25 mouse cellular contexts compared by ENCODE assay signal in the genomic region with DNA sequence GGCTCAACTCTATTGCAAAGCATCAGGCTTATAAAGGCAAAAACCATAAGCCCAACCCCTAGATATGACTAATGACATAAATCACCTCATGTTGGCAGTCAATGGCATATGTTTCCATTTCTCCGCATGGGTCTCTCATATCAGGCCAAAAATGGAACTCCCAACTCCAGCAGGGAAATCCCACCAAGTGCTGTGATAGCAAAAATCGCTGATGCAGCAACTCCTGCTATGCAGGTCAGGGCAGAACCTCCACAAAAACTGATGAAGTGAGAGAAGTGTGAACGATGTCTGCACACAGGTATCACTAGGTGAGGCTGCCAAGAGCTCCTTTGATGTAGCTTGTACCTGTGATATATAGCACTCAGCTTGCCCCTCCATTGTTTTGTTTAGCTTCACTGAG.
A peak's percentile ranks its signal among the peaks of the same experiment; 100 is the strongest.
DNase-seq lines count a peak whose midpoint lies in the region; ATAC-seq and TF ChIP-seq lines count a peak whose summit lies in the region.
"Had no signal": no experiment of that assay in that cellular context is flagged by ENCODE, and none has a peak within 500 bp of the region (broad histone marks: within the 10 kb centered on the region; RNA-seq: fewer than 3 reads in every experiment).

No protein-coding gene starts in this region.

- TF ChIP-seq CTCF in CH12.LX (conservative IDR thresholded peaks at IDR 0.05 in 1 of 2, IDR thresholded peaks at IDR 0.05 in 1 of 2; ENCODE audit: low read depth in 2 of 2, low read length in 2 of 2), result no peak
- TF ChIP-seq CTCF in midbrain, postnatal 0 days (IDR thresholded peaks at IDR 0.05), result no peak

- in situ Hi-C loops in CH12.LX (cut with MboI; ENCODE audit: low pct_ligation_motif_present, low pct_unique_long_range_greater_than_20kb, low sequenced_read_pairs), result no loop called here
- in situ Hi-C loops in ES-E14 (cut with MboI; ENCODE audit: low sequenced_read_pairs in 2 of 2, unreplicated experiment in 2 of 2), result no loop called here

- H3K79me2 ChIP-seq in CH12.LX (replicated peaks; ENCODE audit: control insufficient read depth, extremely low read depth, insufficient read depth, poor library complexity, severe bottlenecking), result no peaks in the 10 kb centered on the region

- ATAC-seq in midbrain, postnatal 0 days (ENCODE audit: low FRiP score), result no peak
- ATAC-seq in midbrain, embryonic 16.5 days, result no peak
- ATAC-seq: activated CD4-positive, CD25-positive, alpha-beta regulatory T cell, adult 4 months; CD4-positive, CD25-positive, alpha-beta regulatory T cell, adult 4 months; Patski had no signal

- H3K9me3 ChIP-seq in CH12.LX (replicated peaks; ENCODE audit: low read length) (no peaks in the 10 kb centered on the region), ES-E14 (ENCODE audit: control insufficient read depth, insufficient read depth, low read depth, low read length) (no peaks in the 10 kb centered on the region)
- no peaks in the 10 kb centered on the region for H3K9me3 ChIP-seq in midbrain, postnatal 0 days (ENCODE audit: low read length)
- H3K9me3 ChIP-seq in midbrain, embryonic 16.5 days (replicated peaks; ENCODE audit: control insufficient read depth, low read length, poor library complexity, severe bottlenecking), result no peaks in the 10 kb centered on the region
- H3K9me3 ChIP-seq: G1E had no signal

- no peak overlapping the region for H3K4me2 ChIP-seq in CH12.LX (ENCODE audit: insufficient read depth, low read depth, poor library complexity, severe bottlenecking)
- no peak overlapping the region for H3K4me2 ChIP-seq in midbrain, postnatal 0 days (ENCODE audit: low read depth, low read length, poor library complexity, severe bottlenecking)
- no peak overlapping the region for H3K4me2 ChIP-seq in midbrain, embryonic 16.5 days (ENCODE audit: low read length)

- dilution Hi-C loops in CH12.LX (cut with MboI; ENCODE audit: extremely low pct_ligation_motif_present, extremely low pct_unique_long_range_greater_than_20kb, low sequenced_read_pairs), result no loop called here

- TF ChIP-seq RAD21 in CH12.LX (IDR thresholded peaks at IDR 0.05; ENCODE audit: low read depth, low read length), result no peak

- TF ChIP-seq EP300 in CH12.LX (IDR thresholded peaks at IDR 0.05; ENCODE audit: low read length), result no peak

- H3K27me3 ChIP-seq in CH12.LX (replicated peaks), result no peaks in the 10 kb centered on the region
- H3K27me3 ChIP-seq in midbrain, postnatal 0 days (ENCODE audit: insufficient read depth, low read length), result no peaks in the 10 kb centered on the region
- no peaks in the 10 kb centered on the region for H3K27me3 ChIP-seq in midbrain, embryonic 16.5 days (ENCODE audit: control insufficient read depth, insufficient read depth, low read depth, low read length)
- H3K27me3 ChIP-seq: Patski had no signal

- H3K9ac ChIP-seq in CH12.LX (ENCODE audit: insufficient read depth, low read depth) (no peak overlapping the region), ES-E14 (ENCODE audit: insufficient read depth, low read depth, low read length, poor library complexity, severe bottlenecking) (no peak overlapping the region)
- H3K9ac ChIP-seq in midbrain, postnatal 0 days (replicated peaks; ENCODE audit: low read length, poor library complexity, severe bottlenecking), result no peak overlapping the region
- H3K9ac ChIP-seq in midbrain, embryonic 16.5 days (ENCODE audit: low read depth, low read length), result no peak overlapping the region

- H3K4me3 ChIP-seq in CH12.LX (replicated peaks in 1 of 3; ENCODE audit: low read depth in 2 of 3, low read length in 2 of 3, poor library complexity in 1 of 3) (no peak overlapping the region), ES-E14 (ENCODE audit: insufficient read depth in 1 of 2, low read depth in 1 of 2, low read length in 2 of 2, poor library complexity in 1 of 2, severe bottlenecking in 1 of 2) (no peak overlapping the region)
- H3K4me3 ChIP-seq in midbrain, postnatal 0 days (ENCODE audit: low read depth, low read length), result no peak overlapping the region
- H3K4me3 ChIP-seq in midbrain, embryonic 16.5 days (ENCODE audit: low read depth, low read length), result no peak overlapping the region

- H3K27ac ChIP-seq in CH12.LX (ENCODE audit: insufficient read depth, low read depth) (no peak overlapping the region), ES-E14 (ENCODE audit: insufficient read depth, low read depth, low read length, poor library complexity, severe bottlenecking) (no peak overlapping the region)
- H3K27ac ChIP-seq in midbrain, postnatal 0 days (ENCODE audit: low read depth, low read length), result no peak overlapping the region
- no peak overlapping the region for H3K27ac ChIP-seq in midbrain, embryonic 16.5 days (ENCODE audit: low read length)

- TF ChIP-seq POLR2A in CH12.LX (IDR thresholded peaks at IDR 0.05; ENCODE audit: low read depth, low read length), result no peak

- 87% methylated on average over 3 of the region's 3 CpGs for WGBS in midbrain, postnatal 0 days
- WGBS in midbrain, embryonic 16.5 days, result 88% methylated on average over 3 of the region's 3 CpGs

- H3K36me3 ChIP-seq in CH12.LX (replicated peaks in 1 of 2; ENCODE audit: control insufficient read depth in 1 of 2, insufficient read depth in 1 of 2, low read length in 1 of 2) (no peaks in the 10 kb centered on the region), ES-E14 (ENCODE audit: control insufficient read depth, insufficient read depth, low read length, poor library complexity, severe bottlenecking) (no peaks in the 10 kb centered on the region)
- H3K36me3 ChIP-seq in midbrain, postnatal 0 days (ENCODE audit: insufficient read depth, low read length), result no peaks in the 10 kb centered on the region
- no peaks in the 10 kb centered on the region for H3K36me3 ChIP-seq in midbrain, embryonic 16.5 days (ENCODE audit: control insufficient read depth, insufficient read depth, low read length)
- H3K36me3 ChIP-seq: G1E had no signal

- DNase-seq in 3T3-L1 (ENCODE audit: low read depth, low spot score) (peak; percentile 53), CH12.LX (ENCODE audit: extremely low read depth) (no peak), ES-E14 (ENCODE audit: low read depth, low spot score) (no peak), NIH3T3 (ENCODE audit: low read depth) (peak; percentile 7)
- DNase-seq in layer of hippocampus, adult 11-12 months (ENCODE audit: low spot score), result no peak
- no peak for DNase-seq in midbrain, postnatal 0 days (ENCODE audit: low spot score)
- DNase-seq in right cerebral cortex, adult 2 months (ENCODE audit: low spot score in 2 of 2), result no peak
- DNase-seq: adrenal gland, adult 2 months; adrenal gland, adult 8-10 months; adrenal gland, postnatal 10 days; adrenal gland, postnatal 14 days; adrenal gland, postnatal 25 days; adrenal gland, postnatal 36 days; B cell, adult 2 months; cerebellum, adult 11 months; cerebellum, adult 11-12 months; cerebellum, adult 18-20 months; cerebellum, adult 2 months; cerebellum, adult 8-10 months; cerebellum, adult 9-10 months had no signal

- H3K4me1 ChIP-seq in CH12.LX (ENCODE audit: control insufficient read depth in 1 of 2, insufficient read depth in 2 of 2) (peaks cover 0 to 2% of the 10 kb centered on the region in 2 experiments; a peak in 1 of 4 replicates), ES-E14 (ENCODE audit: control insufficient read depth in 2 of 2, insufficient read depth in 2 of 2, low read length in 2 of 2, poor library complexity in 1 of 2) (no peaks in the 10 kb centered on the region)
- no peaks in the 10 kb centered on the region for H3K4me1 ChIP-seq in midbrain, postnatal 0 days (ENCODE audit: insufficient read depth, low read length)
- no peaks in the 10 kb centered on the region for H3K4me1 ChIP-seq in midbrain, embryonic 16.5 days (ENCODE audit: control insufficient read depth, insufficient read depth, low read length)

TF ChIP-seq in CH12.LX, 34 proteins besides CTCF, POLR2A, EP300 and RAD21:
- no peak for TF ChIP-seq BHLHE40 (IDR thresholded peaks at IDR 0.05; ENCODE audit: low read depth, low read length)
- TF ChIP-seq MAX (IDR thresholded peaks at IDR 0.05; ENCODE audit: low read length), result no peak
- TF ChIP-seq MAFK (IDR thresholded peaks at IDR 0.05; ENCODE audit: insufficient replicate concordance, low read length), result peak; percentile 83; the same call in 1 of the 2 replicates

TF ChIP-seq in ES-E14, 5 proteins besides CTCF, POLR2A, EP300 and RAD21:
- TF ChIP-seq MAFK (IDR thresholded peaks at IDR 0.05; ENCODE audit: insufficient read depth, low read depth, low read length), result peak; percentile 79
- no peak for TF ChIP-seq ZNF384 (IDR thresholded peaks at IDR 0.05; ENCODE audit: low read depth, low read length)
- TF ChIP-seq ZC3H11A (IDR thresholded peaks at IDR 0.05; ENCODE audit: borderline replicate concordance, low read depth, low read length), result no peak
- no peak for TF ChIP-seq CHD2 (IDR thresholded peaks at IDR 0.05; ENCODE audit: low read depth, low read length)
- no peak for TF ChIP-seq HCFC1 (IDR thresholded peaks at IDR 0.05; ENCODE audit: borderline replicate concordance, insufficient read depth, low read length)

Comparison
In these comparisons a context has a peak if more than half of its experiments do, and no peak if none do; other contexts are left out.
1. DNase-seq: peak in 3T3-L1 (single experiment) and NIH3T3 (single experiment); none in CH12.LX (single experiment), ES-E14 (single experiment), layer of hippocampus, adult 11-12 months (single experiment), midbrain, postnatal 0 days (single experiment) and right cerebral cortex, adult 2 months (0 of 2).